Mouse (Mus musculus): ENCODE measurements around the gene BC035947. TPM values are rescaled to one million over a fixed set of nuclear protein-coding genes. Genes with fewer than 3 reads are reported as not detected.

BC035947 gene
- not detected for polyA plus RNA-seq (2017; shearing (Covaris generic))

GRCm38 (mm10) chr1:78511621-78512160 is at the start of gene BC035947:
Gene BC035947 (minus strand): TSS chr1:78512158.

GRCm38 (mm10) chr1:78510862-78511261 is 1.1 kb downstream of the BC035947 start, which contains the start of gene Mogat1:
Gene Mogat1 (plus strand): TSS chr1:78510991.

GRCm38 (mm10) chr1:78488752-78489492 is 23.0 kb downstream of the BC035947 start, which contains the start of gene Farsb:
Gene Farsb (minus strand): TSS chr1:78488897.

Other genes with a start within 250 kb of the BC035947 start
- gene Sgpp2, start 201.8 kb downstream of the BC035947 start, polyA plus RNA-seq (2017; shearing (Covaris generic)), result 1.3 TPM
- gene Farsb, start 23.3 kb downstream of the BC035947 start, polyA plus RNA-seq (2017; shearing (Covaris generic)), result 111 TPM
- not detected for gene Mogat1, start 1.2 kb downstream of the BC035947 start, polyA plus RNA-seq (2017; shearing (Covaris generic))
- 2.4 TPM for gene Acsl3, start 145.7 kb upstream of the BC035947 start, polyA plus RNA-seq (2017; shearing (Covaris generic))
- gene Utp14b, start 145.9 kb upstream of the BC035947 start, polyA plus RNA-seq (2017; shearing (Covaris generic)), result 0.41 TPM